Mouse (Mus musculus): ENCODE measurements around the gene Vstm5.
"Not testable (repeated sequence)": the region's sequence is repeated elsewhere in the genome, so short reads cannot be mapped to it uniquely, and the experiment has no call there.

The Vstm5 gene

GRCm38 (mm10) chr9:15239042-15239925 lies at the start of gene Vstm5:
Gene Vstm5, plus strand, starts transcription at chr9:15239045.
- in situ Hi-C loops (cut with MboI; ENCODE audit: low sequenced_read_pairs) = no loop called here

DNA sequence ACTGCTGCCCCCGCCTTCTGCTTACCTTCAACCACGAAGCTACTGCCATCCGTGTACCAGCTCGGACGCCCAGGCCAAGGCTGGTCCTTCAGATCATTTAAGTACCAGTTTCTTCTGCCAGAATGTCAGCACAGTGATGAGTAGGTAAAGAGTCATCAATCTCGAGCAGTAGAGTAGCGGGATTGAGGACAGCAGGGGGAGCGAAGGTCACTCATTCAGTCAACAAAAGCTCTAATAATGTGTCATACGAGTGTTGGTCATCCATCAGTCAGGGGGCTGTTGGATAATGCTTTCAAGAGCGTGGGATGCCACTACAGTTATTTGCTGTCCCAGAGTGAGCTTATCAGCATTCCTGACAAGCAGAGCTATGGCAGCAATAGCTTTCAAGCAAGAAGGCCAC lies 44.0 kb upstream of the Vstm5 start:
- in situ Hi-C loops (cut with MboI; ENCODE audit: low sequenced_read_pairs) = not testable (repeated sequence)

DNA sequence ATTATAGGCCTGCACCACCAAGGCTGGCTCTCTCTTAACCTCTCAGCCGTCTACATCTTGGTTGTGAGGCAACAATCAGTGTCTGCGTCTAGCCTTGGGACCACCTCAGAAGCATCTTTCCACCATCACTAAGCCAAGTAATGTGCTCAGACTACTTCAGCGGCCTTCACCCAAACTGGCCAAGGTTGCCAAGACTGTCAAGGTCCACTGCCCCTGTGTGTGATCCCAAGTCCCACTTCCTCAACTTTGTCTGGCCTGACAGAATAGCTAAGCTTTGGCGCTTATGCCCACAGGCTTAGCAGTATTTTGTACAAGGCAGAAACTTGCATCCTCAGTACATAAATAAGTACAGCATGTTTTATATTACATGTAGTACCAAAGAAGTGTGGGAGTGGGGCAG lies 32.2 kb upstream of the Vstm5 start:
- in situ Hi-C loops (cut with MboI; ENCODE audit: low sequenced_read_pairs) = no loop called here

DNA sequence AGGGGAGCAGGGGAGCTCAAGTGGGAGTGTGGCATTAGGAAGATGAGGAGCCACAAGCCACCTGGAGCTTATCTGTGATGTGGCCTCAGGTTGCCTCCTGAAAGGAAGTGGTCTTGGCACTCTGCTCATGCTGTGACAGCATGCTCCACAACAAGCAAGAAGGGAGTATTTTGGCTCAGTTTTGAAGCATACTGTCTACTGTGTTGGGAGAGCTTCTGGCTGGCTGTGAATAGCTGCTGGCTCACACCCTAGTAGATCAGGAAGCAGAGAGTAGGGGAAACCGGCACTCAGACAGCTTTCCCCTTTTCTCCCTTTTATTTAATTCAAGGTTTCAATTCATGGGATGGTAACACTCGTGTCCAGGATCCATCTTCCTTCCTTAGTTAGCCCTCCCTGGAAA lies 29.5 kb upstream of the Vstm5 start:
- in situ Hi-C loops (cut with MboI; ENCODE audit: low sequenced_read_pairs) = no loop called here

DNA sequence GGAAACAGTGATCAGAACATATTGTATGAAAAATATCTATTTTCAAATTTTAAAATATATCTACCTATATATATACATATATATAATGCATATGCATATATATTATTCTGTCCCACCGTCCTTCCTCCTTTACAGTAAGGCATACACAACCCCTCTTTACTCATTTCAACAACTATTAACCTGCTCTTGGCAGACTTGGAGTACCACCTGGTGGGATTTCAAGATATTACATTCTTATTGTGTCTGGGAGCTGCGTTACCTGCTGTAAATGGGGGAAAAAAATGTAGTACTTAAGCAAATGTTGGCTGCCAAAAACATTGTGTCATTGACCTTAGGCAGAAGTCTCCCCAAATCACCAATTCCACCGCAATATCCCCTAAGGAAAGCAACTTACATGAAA lies 27.0 kb upstream of the Vstm5 start:
- in situ Hi-C loops (cut with MboI; ENCODE audit: low sequenced_read_pairs) = no loop called here

GRCm38 (mm10) chr9:15213695-15214094 lies 25.1 kb upstream of the Vstm5 start:
- in situ Hi-C loops (cut with MboI; ENCODE audit: low sequenced_read_pairs) = no loop called here

DNA sequence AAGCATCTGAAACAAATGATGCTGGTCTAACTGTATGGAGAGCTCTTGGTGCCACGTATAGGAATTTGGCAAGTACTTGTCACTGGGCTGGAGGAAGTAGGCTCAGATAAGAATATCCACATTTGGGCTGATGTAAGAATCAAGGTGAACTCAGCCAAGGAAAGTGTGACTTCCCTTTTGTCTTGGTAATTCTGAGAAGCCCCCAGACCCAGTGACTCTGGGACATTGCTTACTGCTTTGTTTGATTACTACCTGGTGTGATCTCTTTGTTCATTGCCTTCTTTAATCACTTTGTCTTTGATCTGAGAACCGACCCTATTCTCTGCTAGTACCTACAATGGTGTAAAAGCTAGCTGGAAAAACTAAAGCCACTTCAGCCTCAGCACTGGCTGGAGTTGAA lies 13.9 kb upstream of the Vstm5 start:
- in situ Hi-C loops (cut with MboI; ENCODE audit: low sequenced_read_pairs) = no loop called here

GRCm38 (mm10) chr9:15232445-15232844 lies 6.4 kb upstream of the Vstm5 start:
- in situ Hi-C loops (cut with MboI; ENCODE audit: low sequenced_read_pairs) = no loop called here

DNA sequence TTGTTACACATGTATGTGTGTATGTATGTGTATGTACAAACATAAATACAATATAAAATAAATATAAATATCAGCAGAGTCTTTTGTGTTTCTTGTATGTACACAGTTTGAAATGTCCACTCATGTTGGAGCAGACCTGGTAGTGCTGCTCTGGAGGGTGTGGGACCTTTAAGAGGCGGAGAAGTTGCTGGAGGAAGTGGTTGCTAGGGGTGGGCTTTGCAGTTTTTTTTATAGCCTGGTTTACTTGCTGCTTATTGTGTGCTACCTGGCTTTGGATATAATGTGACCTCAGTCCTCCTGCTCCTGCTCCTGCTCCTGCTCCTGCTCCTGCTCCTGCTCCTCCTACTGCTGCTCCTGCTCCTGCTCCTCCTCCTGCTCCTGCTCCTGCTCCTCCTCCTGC lies 5.2 kb upstream of the Vstm5 start:
- in situ Hi-C loops (cut with MboI; ENCODE audit: low sequenced_read_pairs) = no loop called here

DNA sequence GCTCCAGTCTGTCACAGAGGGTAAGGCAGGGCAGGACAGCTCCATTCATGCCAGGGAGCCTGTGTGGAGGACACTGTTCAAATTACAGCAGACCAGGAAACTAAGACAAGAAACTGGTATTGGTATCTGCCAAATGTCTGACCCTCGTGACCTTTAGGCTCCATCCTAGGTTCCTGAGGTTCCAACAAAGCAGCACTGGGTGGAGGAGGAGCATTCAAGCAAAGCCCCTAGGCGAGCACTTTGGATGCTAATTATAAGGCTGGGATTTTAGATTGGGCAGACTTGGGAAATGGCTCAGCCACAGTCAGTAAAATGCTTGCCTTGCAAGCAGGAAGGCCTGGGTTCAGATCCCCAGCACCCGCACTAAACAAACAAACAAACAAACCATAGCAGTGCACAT lies 2.9 kb upstream of the Vstm5 start:
- in situ Hi-C loops (cut with MboI; ENCODE audit: low sequenced_read_pairs) = no loop called here

GRCm38 (mm10) chr9:15237516-15238296 lies 1.1 kb upstream of the Vstm5 start:
- in situ Hi-C loops (cut with MboI; ENCODE audit: low sequenced_read_pairs) = no loop called here

DNA sequence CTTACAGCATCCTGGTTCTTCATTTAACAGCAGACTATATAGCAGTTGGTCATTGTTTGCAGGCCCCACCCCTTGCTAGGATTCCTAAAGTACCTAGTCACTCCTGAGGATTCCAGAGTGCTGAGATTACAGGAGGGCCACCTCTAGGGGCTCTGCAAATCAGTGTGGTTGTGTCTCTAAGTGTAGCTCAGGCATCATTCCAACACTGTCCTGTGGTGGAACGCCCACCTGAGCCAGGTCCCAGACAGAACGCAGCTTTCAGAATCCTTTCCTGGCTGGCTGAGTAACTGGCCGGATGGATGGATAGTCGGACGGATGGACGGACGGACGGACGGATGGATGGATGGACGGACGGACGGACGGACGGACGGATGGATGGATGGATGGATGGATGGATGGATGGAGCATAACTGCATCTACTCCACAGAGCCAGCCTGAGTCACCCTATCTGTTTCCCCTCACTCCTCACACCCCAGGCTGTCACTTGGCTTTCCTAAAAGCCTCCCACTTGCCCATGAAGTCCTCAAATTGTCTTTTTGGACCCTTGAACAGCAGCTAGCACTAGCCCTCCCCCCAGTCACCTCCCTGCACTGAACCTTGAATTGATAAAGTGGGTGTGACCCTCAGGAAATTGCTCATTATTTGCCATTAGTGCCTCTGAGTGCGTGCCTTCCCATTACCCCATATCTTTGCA lies 401 bp upstream of the Vstm5 start:
- in situ Hi-C loops (cut with MboI; ENCODE audit: low sequenced_read_pairs) = no loop called here

GRCm38 (mm10) chr9:15240006-15240405 lies 1.2 kb downstream of the Vstm5 start:
- in situ Hi-C loops (cut with MboI; ENCODE audit: low sequenced_read_pairs) = no loop called here

DNA sequence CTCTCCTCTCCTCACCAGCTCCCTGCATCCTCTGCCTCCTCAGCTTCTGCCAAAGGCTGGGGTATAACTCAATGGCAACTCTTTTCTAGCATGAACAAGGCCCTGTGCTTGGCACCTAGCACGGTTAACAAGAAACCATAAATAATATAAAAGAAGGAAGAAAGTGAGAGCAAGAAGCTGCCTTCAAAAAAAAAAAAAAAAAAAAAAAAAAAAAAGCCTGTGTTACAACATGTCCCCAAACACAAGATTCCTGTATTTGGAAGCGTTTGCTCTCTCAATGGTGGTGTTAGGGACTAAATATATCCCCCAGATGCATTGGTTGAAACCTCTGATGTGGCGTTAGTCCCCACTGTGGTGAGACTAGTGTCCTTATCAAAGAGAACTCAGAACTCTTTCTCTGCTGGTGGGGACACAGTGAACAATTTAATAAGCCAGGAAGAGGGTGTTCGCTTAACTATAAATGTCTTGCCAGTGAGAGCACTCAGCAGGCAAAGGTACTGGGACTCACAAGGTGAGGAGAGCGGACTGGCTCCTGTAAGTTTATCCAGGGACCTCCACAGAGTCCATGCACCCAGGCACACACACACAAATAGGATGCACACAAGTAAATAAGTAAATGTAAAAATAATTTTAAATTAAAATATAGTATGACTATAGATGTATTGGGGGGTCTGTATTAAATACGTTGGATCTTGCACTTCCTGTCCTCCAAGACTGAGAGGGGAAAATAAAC lies 2.2 kb downstream of the Vstm5 start:
- in situ Hi-C loops (cut with MboI; ENCODE audit: low sequenced_read_pairs) = no loop called here

- in situ Hi-C loops (cut with MboI; ENCODE audit: low sequenced_read_pairs) = no loop called here
Measured at GRCm38 (mm10) chr9:15241596-15241939, 2.7 kb downstream of the Vstm5 start.

DNA sequence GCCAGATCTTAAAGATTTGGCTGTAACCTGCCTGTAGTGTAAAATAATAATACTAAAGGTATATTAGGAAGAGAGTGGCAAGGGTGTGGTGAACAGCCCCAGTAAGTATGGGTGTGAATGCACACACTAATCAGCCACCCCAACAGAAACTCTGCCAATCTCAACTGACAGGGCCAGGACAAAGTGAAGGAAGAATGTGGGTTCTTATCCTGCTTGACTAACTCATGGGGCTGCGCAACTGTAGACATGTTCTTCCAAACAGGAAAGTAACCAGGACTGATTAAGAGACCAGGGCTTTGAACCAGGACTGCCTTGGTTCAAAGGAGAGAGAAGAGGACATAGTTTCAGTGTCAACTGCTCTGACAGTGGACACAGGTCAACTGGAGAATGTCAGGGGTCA lies 3.3 kb downstream of the Vstm5 start:
- in situ Hi-C loops (cut with MboI; ENCODE audit: low sequenced_read_pairs) = no loop called here

GRCm38 (mm10) chr9:15245319-15246075 lies 6.7 kb downstream of the Vstm5 start:
- in situ Hi-C loops (cut with MboI; ENCODE audit: low sequenced_read_pairs) = no loop called here

DNA sequence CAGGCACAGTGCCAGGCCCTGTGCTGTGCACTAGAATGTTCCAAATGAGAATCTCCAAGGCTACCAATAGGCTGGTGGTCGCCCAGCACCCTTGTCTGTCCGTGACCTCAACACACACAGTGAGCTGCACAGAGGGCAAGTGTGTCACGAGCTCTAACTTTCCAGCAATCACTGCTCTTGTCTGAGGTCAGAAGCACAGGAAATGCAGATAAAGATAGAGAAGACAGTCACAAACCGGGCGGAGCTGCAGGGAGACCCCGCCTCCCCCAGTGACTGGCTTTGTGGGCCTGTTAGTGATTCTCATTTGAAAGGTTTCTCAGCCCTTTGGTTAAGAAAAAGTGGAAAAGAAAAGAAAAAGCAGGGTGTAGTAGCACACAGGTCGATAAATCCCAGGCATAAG lies 11.5 kb downstream of the Vstm5 start:
- in situ Hi-C loops (cut with MboI; ENCODE audit: low sequenced_read_pairs) = no loop called here

DNA sequence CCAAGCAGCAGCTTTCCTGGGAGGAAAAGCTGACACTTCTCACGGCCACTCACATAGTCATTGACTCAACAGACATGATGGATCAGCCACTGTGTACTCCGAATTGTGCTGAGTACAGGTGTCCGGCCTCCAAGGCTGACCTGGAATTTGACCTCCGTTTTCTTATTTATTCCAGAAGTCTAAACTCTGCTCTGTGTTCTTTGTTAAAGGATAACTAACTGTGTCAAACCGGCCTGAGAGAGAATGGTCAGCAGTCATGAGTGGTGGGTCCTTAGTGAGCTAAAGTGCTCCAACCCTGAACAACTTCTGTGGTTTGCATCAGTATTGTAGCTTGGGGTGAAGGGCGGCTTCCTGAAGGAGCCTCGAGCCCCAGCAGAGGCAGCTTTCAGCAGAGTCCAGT lies 13.4 kb downstream of the Vstm5 start:
- in situ Hi-C loops (cut with MboI; ENCODE audit: low sequenced_read_pairs) = no loop called here

DNA sequence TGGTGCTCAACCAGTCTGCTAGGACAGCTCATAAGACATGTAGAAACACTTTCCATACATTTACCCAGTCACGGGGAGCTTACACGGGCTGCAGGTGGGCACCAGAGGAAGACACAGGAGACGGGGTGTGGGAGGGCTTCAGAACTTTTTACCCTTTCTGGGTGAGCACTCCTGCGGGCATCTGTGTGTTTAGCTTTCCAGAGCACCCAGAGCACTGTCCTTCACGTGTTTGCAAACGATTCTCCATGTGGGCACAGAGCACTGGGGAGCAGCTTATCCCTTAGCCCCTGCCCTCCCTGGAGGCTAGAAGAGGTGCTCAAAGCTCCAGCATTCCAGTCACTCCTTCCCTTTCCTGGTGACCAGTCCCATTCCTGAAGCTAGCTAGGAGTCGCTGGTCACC lies 15.7 kb downstream of the Vstm5 start:
- in situ Hi-C loops (cut with MboI; ENCODE audit: low sequenced_read_pairs) = no loop called here

All from CH12F3 (cell line).